Mouse (Mus musculus) lung, postnatal 0 days (tissue): ENCODE measurements around the gene Cdhr3.

Experiments used
- CTCF ChIP-seq: IDR thresholded peaks from 2 replicates; pipeline ENCODE4 v1.5.1; 2016; ENCODE audit warnings: antibody characterized with exemption, mild to moderate bottlenecking
- EP300 ChIP-seq: IDR thresholded peaks from 2 replicates; pipeline ENCODE4 v1.6.1; 2016; ENCODE audit warnings: antibody characterized with exemption, mild to moderate bottlenecking, control low read depth

DNA sequence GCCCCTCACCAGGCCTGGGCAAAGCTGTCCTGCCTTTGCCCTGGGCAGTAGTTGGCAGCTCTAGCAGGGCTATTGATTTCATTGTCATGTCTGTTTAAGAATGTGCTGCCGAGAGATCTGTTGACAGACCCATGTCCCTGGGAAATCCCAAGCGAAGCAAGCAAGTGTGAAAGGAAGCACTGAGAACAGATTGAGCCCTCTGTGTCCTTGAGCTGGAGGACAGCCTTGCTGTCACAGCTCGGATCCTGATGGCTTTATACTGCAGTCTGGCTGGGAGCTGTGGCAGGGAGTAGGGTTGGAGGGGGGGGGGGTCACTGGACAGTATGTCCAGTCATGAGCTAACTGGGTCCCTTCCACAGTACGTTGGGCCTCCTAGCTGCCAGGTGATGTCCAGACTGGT, 13.0 kb upstream of the Cdhr3 start:
- TF ChIP-seq CTCF, result no peak
- no peak for TF ChIP-seq EP300
